Mouse (Mus musculus) heart, adult 10 weeks (tissue): ENCODE data around the gene Zfp174. TPM values are rescaled to one million over a fixed set of nuclear protein-coding genes. Genes with fewer than 3 reads are reported as not detected.

Experiments used
- polyA plus RNA-seq: library from polyadenylated mRNA; stranded (reverse); fragments of 350-450 nt; fragmentation: Illumina TruSeq; extraction: RNeasy Lipid Tissue Mini Kit (QIAGEN cat#74804); gene quantifications from one replicate; pipeline ENCODE4 v1.2.3, GENCODE M21; 2014; ENCODE audit warnings: low read depth, low replicate concordance

The Zfp174 gene
- 1.7 TPM for polyA plus RNA-seq

GRCm38 (mm10) chr16:3846711-3847518 lies at the start of gene Zfp174:
Gene Zfp174, plus strand, starts transcription at chr16:3847268.

GRCm38 (mm10) chr16:3830588-3831109 lies 16.4 kb upstream of the Zfp174 start, which contains the start of gene Olfr15:
Gene Olfr15, plus strand, starts transcription at chr16:3830878.

GRCm38 (mm10) chr16:3872216-3873047 lies 25.4 kb downstream of the Zfp174 start, which contains the start of gene Naa60:
Gene Naa60, plus strand, starts transcription at chr16:3872375.

GRCm38 (mm10) chr16:3884201-3885064 lies 37.4 kb downstream of the Zfp174 start, which contains the start of the genes Zfp597 and Gm20695:
Gene Zfp597, minus strand, starts transcription at chr16:3884561.
Gene Gm20695, plus strand, starts transcription at chr16:3884648.

Other genes starting within 250 kb of the Zfp174 start
- not detected for gene Mefv, start 129.2 kb upstream of the Zfp174 start, polyA plus RNA-seq
- gene Zfp263, start 103.2 kb upstream of the Zfp174 start, polyA plus RNA-seq, result 13.6 TPM
- gene Olfr15, start 16.4 kb upstream of the Zfp174 start, polyA plus RNA-seq, result not detected
- gene Naa60, start 25.1 kb downstream of the Zfp174 start, polyA plus RNA-seq, result 58.3 TPM
- gene Zfp597, start 37.3 kb downstream of the Zfp174 start, polyA plus RNA-seq, result 8.6 TPM
- gene Gm20695, start 37.4 kb downstream of the Zfp174 start, polyA plus RNA-seq, result 1.6 TPM
- gene 1700037C18Rik, start 61.4 kb downstream of the Zfp174 start, polyA plus RNA-seq, result 3.6 TPM
- gene Cluap1, start 61.5 kb downstream of the Zfp174 start, polyA plus RNA-seq, result 16.3 TPM
- gene Nlrc3, start 129.4 kb downstream of the Zfp174 start, polyA plus RNA-seq, result 1.2 TPM
- 9.7 TPM for gene Slx4, start 156.5 kb downstream of the Zfp174 start, polyA plus RNA-seq
- gene Dnase1, start 189.7 kb downstream of the Zfp174 start, polyA plus RNA-seq, result not detected
- 154 TPM for gene Trap1, start 230.6 kb downstream of the Zfp174 start, polyA plus RNA-seq